Mouse (Mus musculus) kidney, embryonic 15.5 days (tissue): Measurements from ENCODE around the gene Phactr2. TPM values are rescaled to one million over a fixed set of nuclear protein-coding genes. Genes with fewer than 3 reads are reported as not detected.

ENCODE experiments used
- ATAC-seq: fragments of 200-750 bp; cut with Nextera tagmentation; replicated peaks from 2 replicates; pipeline ENCODE4 v1.8.0; 2017; ENCODE audit warnings: moderate TSS enrichment; ENCODE audit not compliant: low FRiP score
- H3K27ac ChIP-seq: fragments of 300-500 bp; sonication (generic); 2 replicates; pipeline ENCODE4 v1.5.1; 2015; ENCODE audit warnings: mild to moderate bottlenecking, inconsistent platforms
- H3K27me3 ChIP-seq: fragments of 300-500 bp; sonication (generic); 2 replicates; pipeline ENCODE4 v1.6.1; 2015; ENCODE audit warnings: inconsistent platforms
- H3K36me3 ChIP-seq: fragments of 300-500 bp; sonication (generic); 2 replicates; pipeline ENCODE4 v1.6.1; 2015; ENCODE audit warnings: inconsistent platforms
- H3K4me1 ChIP-seq: fragments of 300-500 bp; sonication (generic); 2 replicates; pipeline ENCODE4 v1.6.1; 2015; ENCODE audit warnings: inconsistent platforms
- H3K4me2 ChIP-seq: fragments of 300-500 bp; sonication (generic); 2 replicates; pipeline ENCODE4 v1.6.1; 2015; ENCODE audit warnings: moderate library complexity, mild to moderate bottlenecking, inconsistent platforms
- H3K4me3 ChIP-seq: fragments of 300-500 bp; sonication (generic); replicated peaks from 2 replicates; pipeline ENCODE4 v1.5.1; 2015; ENCODE audit warnings: mild to moderate bottlenecking, inconsistent platforms
- H3K9ac ChIP-seq: fragments of 300-500 bp; sonication (generic); 2 replicates; pipeline ENCODE4 v1.6.1; 2015; ENCODE audit warnings: mild to moderate bottlenecking, inconsistent platforms
- H3K9me3 ChIP-seq: fragments of 300-500 bp; sonication (generic); replicated peaks from 2 replicates; pipeline ENCODE4 v1.6.1; 2016; ENCODE audit warnings: inconsistent platforms
- WGBS: fragments of 180-500 bp; shearing (Covaris S2); methylation state at CpG from one replicate; pipeline ENCODE4 v1.1.7; 2015; ENCODE audit warnings: mixed read lengths; 5-methylcytosine and 5-hydroxymethylcytosine counted together
- polyA plus RNA-seq: library from polyadenylated mRNA; unstranded; fragments of >200 nt; fragmentation: Nextera tagmentation; extraction: Ambion mirVana; gene quantifications from 2 replicates; pipeline ENCODE4 v1.2.1, GENCODE M21; 2015

Phactr2 gene
- polyA plus RNA-seq, 1 experiment from 2014 or later = 30.6 TPM

- no peak overlapping the region for H3K9ac ChIP-seq
- no peak overlapping the region for H3K4me3 ChIP-seq
- H3K4me2 ChIP-seq = no peak overlapping the region
- no peaks in the 10 kb centered on the region for H3K9me3 ChIP-seq
- no peaks in the 10 kb centered on the region for H3K27me3 ChIP-seq
- H3K36me3 ChIP-seq = peaks cover 29% of the 10 kb centered on the region
- WGBS = 61% methylated on average over 7 of the region's 7 CpGs
- peak overlapping the region; percentile 46 for H3K27ac ChIP-seq
- ATAC-seq = peak; percentile 67
- peaks cover 25% of the 10 kb centered on the region; the same call in 1 of the 2 replicates for H3K4me1 ChIP-seq
Observed at GRCm38 (mm10) chr10:13256196-13256595, 218.0 kb downstream of the Phactr2 start.

- no peak overlapping the region for H3K27ac ChIP-seq
- H3K36me3 ChIP-seq = peaks cover 40% of the 10 kb centered on the region
- no peak overlapping the region for H3K4me3 ChIP-seq
- no peak for ATAC-seq
- H3K9me3 ChIP-seq = no peaks in the 10 kb centered on the region
- no peak overlapping the region for H3K9ac ChIP-seq
- peaks cover 8% of the 10 kb centered on the region; the same call in 1 of the 2 replicates for H3K4me1 ChIP-seq
- WGBS = 48% methylated on average over 2 of the region's 2 CpGs
- H3K27me3 ChIP-seq = no peaks in the 10 kb centered on the region
- no peak overlapping the region for H3K4me2 ChIP-seq
Observed at GRCm38 (mm10) chr10:13250280-13250679, 223.9 kb downstream of the Phactr2 start.

- Histone ChIP-seq H3K4me2 (no peak overlapping the region), H3K36me3 (peaks cover 52% of the 10 kb centered on the region), H3K4me1 (peaks cover 6% of the 10 kb centered on the region), H3K27me3 (no peaks in the 10 kb centered on the region), H3K27ac (no peak overlapping the region), H3K9me3 (no peaks in the 10 kb centered on the region), H3K4me3 (no peak overlapping the region), H3K9ac (no peak overlapping the region)
- ATAC-seq = no peak
- 93% methylated on average over 8 of the region's 8 CpGs for whole genome bisulfite sequencing
Observed at GRCm38 (mm10) chr10:13249126-13249525, 225.1 kb downstream of the Phactr2 start.

- no peaks in the 10 kb centered on the region for H3K9me3 ChIP-seq
- ATAC-seq = no peak
- H3K27me3 ChIP-seq = no peaks in the 10 kb centered on the region
- WGBS = 57% methylated on average over 6 of the region's 6 CpGs
- no peak overlapping the region for H3K4me3 ChIP-seq
- H3K27ac ChIP-seq = no peak overlapping the region
- H3K4me2 ChIP-seq = no peak overlapping the region
- peaks cover 3% of the 10 kb centered on the region for H3K4me1 ChIP-seq
- peaks cover 33% of the 10 kb centered on the region for H3K36me3 ChIP-seq
- H3K9ac ChIP-seq = no peak overlapping the region
Observed at GRCm38 (mm10) chr10:13245714-13246113, 228.5 kb downstream of the Phactr2 start.

GRCm38 (mm10) chr10:13244192-13244591, 230.0 kb downstream of the Phactr2 start:
- H3K9ac ChIP-seq = no peak overlapping the region
- peaks cover 42% of the 10 kb centered on the region for H3K36me3 ChIP-seq
- H3K4me3 ChIP-seq = no peak overlapping the region
- ATAC-seq = no peak
- peaks cover 3% of the 10 kb centered on the region for H3K4me1 ChIP-seq
- no peak overlapping the region for H3K4me2 ChIP-seq
- no peaks in the 10 kb centered on the region for H3K27me3 ChIP-seq
- 36% methylated on average over 3 of the region's 3 CpGs for WGBS
- H3K27ac ChIP-seq = 0 out of 2 replicates have a peak overlapping the region, but pooled peaks have one; percentile 32
- H3K9me3 ChIP-seq = no peaks in the 10 kb centered on the region

- Histone ChIP-seq H3K4me1 (peaks cover 3% of the 10 kb centered on the region; the same call in 1 of the 2 replicates), H3K9ac (no peak overlapping the region), H3K9me3 (no peaks in the 10 kb centered on the region), H3K4me3 (no peak overlapping the region), H3K36me3 (peaks cover 37% of the 10 kb centered on the region), H3K27ac (no peak overlapping the region), H3K4me2 (no peak overlapping the region), H3K27me3 (no peaks in the 10 kb centered on the region)
- 73% methylated on average over 4 of the region's 4 CpGs for WGBS
- ATAC-seq = no peak
Observed at GRCm38 (mm10) chr10:13240431-13240830, 233.8 kb downstream of the Phactr2 start.

- H3K27me3 ChIP-seq = no peaks in the 10 kb centered on the region
- no peak overlapping the region for H3K27ac ChIP-seq
- no peak overlapping the region for H3K4me2 ChIP-seq
- H3K9ac ChIP-seq = no peak overlapping the region
- ATAC-seq = no peak
- H3K9me3 ChIP-seq = no peaks in the 10 kb centered on the region
- peaks cover 22% of the 10 kb centered on the region for H3K36me3 ChIP-seq
- H3K4me1 ChIP-seq = peaks cover 6% of the 10 kb centered on the region; the same call in 1 of the 2 replicates
- H3K4me3 ChIP-seq = no peak overlapping the region
- 81% methylated on average over 4 of the region's 4 CpGs for WGBS
Observed at GRCm38 (mm10) chr10:13238188-13238587, 236.0 kb downstream of the Phactr2 start.

GRCm38 (mm10) chr10:13236866-13237265, 237.3 kb downstream of the Phactr2 start:
- Histone ChIP-seq H3K27me3 (no peaks in the 10 kb centered on the region), H3K27ac (no peak overlapping the region), H3K36me3 (peaks cover 26% of the 10 kb centered on the region), H3K4me3 (no peak overlapping the region), H3K4me2 (no peak overlapping the region), H3K9me3 (no peaks in the 10 kb centered on the region), H3K4me1 (peaks cover 11% of the 10 kb centered on the region), H3K9ac (no peak overlapping the region)
- WGBS = 89% methylated on average over 5 of the region's 5 CpGs
- no peak for ATAC-seq

- H3K9me3 ChIP-seq = no peaks in the 10 kb centered on the region
- H3K27ac ChIP-seq = no peak overlapping the region
- no peak for ATAC-seq
- peaks cover 29% of the 10 kb centered on the region for H3K36me3 ChIP-seq
- H3K27me3 ChIP-seq = no peaks in the 10 kb centered on the region
- 55% methylated on average over 3 of the region's 3 CpGs for WGBS
- H3K4me2 ChIP-seq = no peak overlapping the region
- no peak overlapping the region for H3K4me3 ChIP-seq
- H3K4me1 ChIP-seq = peaks cover 11% of the 10 kb centered on the region
- no peak overlapping the region for H3K9ac ChIP-seq
Observed at GRCm38 (mm10) chr10:13234503-13234902, 239.7 kb downstream of the Phactr2 start.

- H3K27ac ChIP-seq = no peak overlapping the region
- no peak overlapping the region for H3K4me2 ChIP-seq
- no peaks in the 10 kb centered on the region for H3K27me3 ChIP-seq
- H3K9ac ChIP-seq = no peak overlapping the region
- WGBS = 67% methylated on average over 10 of the region's 10 CpGs
- H3K4me3 ChIP-seq = no peak overlapping the region
- no peak for ATAC-seq
- no peaks in the 10 kb centered on the region for H3K9me3 ChIP-seq
- H3K4me1 ChIP-seq = peaks cover 11% of the 10 kb centered on the region
- H3K36me3 ChIP-seq = peaks cover 30% of the 10 kb centered on the region
Observed at GRCm38 (mm10) chr10:13233941-13234340, 240.3 kb downstream of the Phactr2 start.

GRCm38 (mm10) chr10:13233143-13233622, 241.0 kb downstream of the Phactr2 start:
- H3K27me3 ChIP-seq = no peaks in the 10 kb centered on the region
- 49% methylated on average over 2 of the region's 2 CpGs for WGBS
- peaks cover 11% of the 10 kb centered on the region for H3K4me1 ChIP-seq
- ATAC-seq = peak; percentile 88
- H3K4me3 ChIP-seq = no peak overlapping the region
- H3K9ac ChIP-seq = no peak overlapping the region
- H3K4me2 ChIP-seq = no peak overlapping the region
- H3K27ac ChIP-seq = peak overlapping the region; percentile 54
- peaks cover 35% of the 10 kb centered on the region for H3K36me3 ChIP-seq
- no peaks in the 10 kb centered on the region for H3K9me3 ChIP-seq

GRCm38 (mm10) chr10:13232443-13233142, 241.6 kb downstream of the Phactr2 start:
- peaks cover 36% of the 10 kb centered on the region for H3K36me3 ChIP-seq
- H3K4me1 ChIP-seq = peaks cover 11% of the 10 kb centered on the region
- no peak overlapping the region for H3K4me3 ChIP-seq
- H3K27me3 ChIP-seq = no peaks in the 10 kb centered on the region
- WGBS = 47% methylated on average over 9 of the region's 9 CpGs
- H3K27ac ChIP-seq = peak overlapping the region; percentile 54
- H3K9me3 ChIP-seq = no peaks in the 10 kb centered on the region
- no peak overlapping the region for H3K9ac ChIP-seq
- no peak overlapping the region for H3K4me2 ChIP-seq
- ATAC-seq = peak; percentile 23; the same call in 1 of the 2 replicates
